Mouse (Mus musculus) adrenal gland, adult 18-20 months (tissue): ENCODE measurements at regions not wholly inside any gene's neighbourhood (a gene's known extent, or its start where the extent isn't known, plus 50 kb on each side); places are given as distances from the start of the nearest gene placed in this dataset.
A peak's percentile ranks its signal among the peaks of the same experiment; 100 is the strongest.

Source experiments
- DNase-seq, 2 experiments: peaks; one replicate each; pipeline ENCODE4 v3.0.0; 2021 to 2022; ENCODE audit warnings: low spot score in 2 of 2

DNA sequence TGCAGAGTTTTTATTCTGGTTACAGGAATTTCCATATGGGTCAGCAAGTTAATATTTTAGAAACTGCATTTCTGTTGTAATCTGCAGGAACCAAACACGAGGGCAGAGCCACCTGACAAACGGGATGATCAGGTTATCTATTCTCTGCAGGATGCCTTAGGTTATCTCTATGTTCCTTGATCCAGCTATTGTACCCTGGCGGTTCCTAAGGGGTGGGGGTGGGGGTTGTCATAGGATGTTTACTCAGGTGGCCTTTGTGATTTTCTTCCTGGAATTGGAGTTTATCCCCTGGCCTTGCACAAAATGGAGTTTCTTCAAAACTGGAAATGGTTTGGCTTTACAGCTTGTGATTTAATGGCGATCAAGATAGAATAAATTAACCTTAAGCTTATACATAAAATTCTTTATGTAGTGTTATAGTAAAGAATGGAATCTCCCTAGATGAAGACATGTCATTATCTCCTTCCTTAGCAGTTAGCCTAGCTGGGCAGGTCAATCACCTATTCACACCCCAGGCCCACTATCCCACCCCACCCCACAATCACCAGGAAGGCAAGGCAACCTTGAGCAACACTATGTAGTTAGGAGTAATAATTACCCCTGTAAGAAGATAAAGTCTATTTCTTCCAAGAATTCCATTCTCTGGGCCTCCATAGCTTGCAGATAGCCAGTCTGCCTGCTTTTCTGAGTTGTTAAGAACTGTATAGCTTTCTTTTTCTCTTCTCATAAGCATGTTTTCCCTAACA lies 192.3 kb upstream of the B430218F22Rik start:
- no peak for DNase-seq

- DNase-seq = no peak
Observed at GRCm38 (mm10) chr13:118208146-118208545, 178.3 kb upstream of the B430218F22Rik start.

- peak in 1 of 2 experiments; percentile 4 for DNase-seq
Observed at GRCm38 (mm10) chr13:118227354-118227753, 159.1 kb upstream of the B430218F22Rik start.

- DNase-seq = no peak
Observed at GRCm38 (mm10) chr13:118237968-118238367, 148.5 kb upstream of the B430218F22Rik start.

GRCm38 (mm10) chr13:118244680-118245079 lies 141.8 kb upstream of the B430218F22Rik start:
- no peak for DNase-seq

- no peak for DNase-seq
Observed at GRCm38 (mm10) chr13:118245546-118245945, 140.9 kb upstream of the B430218F22Rik start.

DNA sequence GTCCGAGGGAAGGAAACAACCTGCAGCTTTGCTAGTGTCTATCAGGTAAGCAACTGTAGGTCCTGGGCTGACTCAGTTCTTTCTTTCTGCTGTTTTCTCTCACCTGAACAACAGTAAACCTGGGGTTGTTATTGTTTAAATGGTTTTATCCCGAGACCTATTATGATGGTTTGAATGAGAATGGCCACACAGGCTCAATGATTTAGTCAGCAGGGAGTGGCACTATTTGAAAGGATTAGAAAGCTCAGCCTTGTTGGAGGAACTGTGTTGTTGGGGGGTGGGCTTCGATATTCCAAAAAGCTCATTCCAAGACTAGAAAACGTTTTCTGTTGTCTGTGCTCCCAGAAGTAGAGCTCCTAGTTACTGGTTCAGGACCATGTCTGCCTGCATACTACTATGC lies 126.8 kb upstream of the B430218F22Rik start:
- no peak for DNase-seq

DNA sequence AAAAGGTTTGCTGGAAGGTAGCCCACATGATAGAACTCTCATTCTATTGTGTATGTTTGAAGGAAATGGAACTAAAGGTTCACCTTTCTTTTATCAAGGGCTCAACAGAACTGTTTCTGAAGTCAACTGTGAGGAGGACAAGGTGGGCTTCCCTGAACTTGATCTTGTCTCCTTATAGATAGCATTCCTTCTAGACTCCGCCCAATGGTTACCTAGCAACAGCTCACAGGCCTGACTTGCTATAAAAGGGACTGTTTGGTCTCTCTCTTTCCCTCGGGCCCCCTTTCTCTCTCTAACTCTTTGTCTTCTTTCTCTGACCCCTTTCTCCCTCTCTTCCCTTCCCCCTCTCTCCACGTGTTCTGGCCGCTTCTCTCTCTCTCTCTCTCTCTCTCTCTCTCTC lies 123.5 kb upstream of the B430218F22Rik start:
- DNase-seq = no peak

- DNase-seq = no peak
Observed at GRCm38 (mm10) chr13:118265763-118266520, 120.5 kb upstream of the B430218F22Rik start.

DNA sequence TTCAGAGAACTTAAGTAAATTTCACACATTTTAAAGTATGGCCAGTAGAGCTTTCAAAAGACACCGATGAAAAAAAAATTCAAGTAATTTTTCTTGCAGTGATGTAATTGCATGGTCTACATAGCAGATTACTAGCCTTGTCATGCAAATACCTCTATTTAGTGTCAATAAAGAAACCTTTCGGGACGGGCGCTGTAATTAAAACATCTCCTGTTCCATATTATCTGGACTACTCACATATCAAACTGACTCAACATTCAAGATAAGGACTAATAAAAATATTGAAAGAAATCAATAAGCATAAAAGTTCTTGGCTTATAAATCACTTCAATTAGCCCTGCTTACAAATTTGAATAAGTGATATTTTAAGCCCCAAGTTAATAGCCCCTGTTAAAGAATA lies 113.5 kb upstream of the B430218F22Rik start:
- DNase-seq = no peak

GRCm38 (mm10) chr13:118280956-118281355 lies 105.5 kb upstream of the B430218F22Rik start:
- DNase-seq = no peak

DNA sequence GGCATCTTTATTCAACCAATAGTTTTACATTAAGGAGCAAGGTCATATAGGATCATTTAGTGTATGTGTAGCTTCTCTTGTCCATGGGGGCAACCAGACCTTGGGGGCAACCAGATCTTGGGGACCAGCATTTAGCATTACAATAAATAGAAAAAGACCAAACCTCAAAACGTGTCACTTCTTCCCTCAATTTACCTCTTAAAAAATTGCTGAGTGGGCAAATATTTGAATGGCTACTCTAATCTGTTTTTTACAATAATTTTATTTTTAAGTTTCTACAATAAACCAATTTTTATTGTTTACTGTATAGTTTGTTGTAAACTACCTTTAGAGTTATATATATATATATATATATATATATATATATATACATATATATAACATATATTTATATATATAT lies 92.7 kb upstream of the B430218F22Rik start:
- DNase-seq = no peak

DNA sequence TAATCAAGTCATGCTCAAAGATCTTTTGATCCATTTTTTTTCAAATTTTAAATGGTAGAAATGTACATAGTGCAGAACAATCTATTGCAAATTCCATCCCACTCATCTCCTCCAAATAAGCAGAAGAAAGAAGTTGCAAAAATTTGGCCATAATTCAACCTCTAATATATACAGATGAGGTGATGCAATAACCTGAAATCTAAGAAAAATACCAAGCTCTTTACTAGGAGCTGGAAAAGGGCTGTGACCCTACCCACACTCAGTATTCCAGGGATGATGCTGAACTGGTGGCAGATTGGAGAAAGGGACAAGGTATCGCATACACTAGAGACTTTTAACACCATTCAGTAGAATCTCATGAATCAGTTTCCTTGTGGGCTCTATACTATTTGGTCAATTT lies 76.3 kb upstream of the B430218F22Rik start:
- no peak for DNase-seq

- DNase-seq = no peak
Observed at GRCm38 (mm10) chr13:118313676-118314075, 72.8 kb upstream of the B430218F22Rik start.
